Mouse (Mus musculus) B cell, adult (primary cell): ENCODE results near the gene Tmed3. TPM values are rescaled to one million over a fixed set of nuclear protein-coding genes. Genes with fewer than 3 reads are reported as not detected.

Experiments used
- total RNA-seq: library from RNA; stranded (reverse); gene quantifications from 4 replicates; pipeline ENCODE4 v1.2.4, GENCODE M21; 2023; ENCODE audit not compliant: inconsistent age

Gene Tmed3
- 31.1 to 35.3 TPM (median 34.4 TPM) in 4 replicates for total RNA-seq

DNA sequence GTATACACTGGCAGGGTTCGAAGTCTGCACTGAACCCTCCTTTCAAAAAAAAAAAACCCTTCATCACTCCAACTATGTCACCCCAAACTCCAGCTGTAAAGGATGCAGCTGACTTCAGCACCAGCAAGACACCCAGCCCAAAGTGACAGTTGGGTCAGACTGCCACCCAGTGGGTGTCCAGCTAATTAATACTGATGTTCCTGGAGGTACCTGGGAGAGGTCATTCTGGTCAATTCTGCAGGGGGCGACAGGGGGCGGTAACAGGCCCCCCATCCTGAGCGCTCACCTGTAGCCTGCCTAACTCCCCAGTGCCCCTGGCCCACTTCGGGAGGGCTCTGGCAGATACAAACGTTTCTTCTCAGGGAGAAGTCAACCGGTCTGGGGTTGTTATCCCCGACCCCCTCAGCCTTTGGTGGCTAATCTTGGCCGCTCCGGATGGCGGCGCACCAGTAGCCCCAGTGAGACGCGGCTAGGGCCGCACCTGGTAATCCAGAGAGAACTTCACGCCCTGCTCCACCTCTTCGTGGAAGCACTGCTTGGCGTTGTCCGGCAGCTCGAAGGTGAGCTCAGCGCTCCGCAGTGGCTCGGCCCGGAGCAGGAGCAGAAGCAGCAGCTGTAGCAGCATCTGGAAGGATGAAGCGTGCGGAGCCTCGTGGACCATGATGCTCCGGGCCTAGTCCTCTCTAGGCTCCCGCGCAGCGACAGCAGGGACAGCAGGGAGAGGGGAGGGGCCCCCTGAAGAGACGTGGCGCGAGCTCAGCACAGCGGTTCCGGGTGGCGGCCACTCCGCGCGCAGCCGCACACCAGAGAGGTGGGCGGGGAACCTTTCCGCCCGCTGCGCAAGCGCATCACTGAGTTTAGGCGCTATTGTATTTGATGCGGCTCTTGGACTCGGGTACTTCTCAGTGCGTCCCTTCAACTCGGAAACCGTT is at the start of gene Tmed3:
Tmed3 (minus strand) TSS at position 804 of the 932 bp plus-strand sequence.

GRCm38 (mm10) chr9:89738295-89738694 is 33.4 kb upstream of the Tmed3 start, which contains the start of gene Ankrd34c:
Gene Ankrd34c, minus strand, starts transcription at chr9:89738475.

Other genes with a start within 250 kb of the Tmed3 start
- not detected in 4 replicates for gene Minar1, start 81.9 kb downstream of the Tmed3 start, total RNA-seq
- gene Ankrd34c, start 33.4 kb upstream of the Tmed3 start, total RNA-seq: 0.09 to 0.42 TPM (median 0.15 TPM) in 4 replicates
- 0.15 to 0.36 TPM (median 0.22 TPM) in 4 replicates for gene Rasgrf1, start 204.8 kb upstream of the Tmed3 start, total RNA-seq